Mouse (Mus musculus) B cell, adult 67 days (primary cell): Measurements from ENCODE around the gene Xpo4. TPM values are rescaled to one million over a fixed set of nuclear protein-coding genes. Genes with fewer than 3 reads are reported as not detected.

Experiments used
- total RNA-seq, 2 experiments: library from RNA; stranded (reverse); gene quantifications; 4 replicates each; pipeline ENCODE4 v1.2.4; 2023

Gene Xpo4
- total RNA-seq = 10 to 100 TPM; 33.3 to 39.6 TPM

GRCm38 (mm10) chr14:57664822-57665627, at the start of gene Xpo4:
Gene Xpo4 (minus strand): TSS chr14:57665430.

GRCm38 (mm10) chr14:57571155-57572133, 93.8 kb downstream of the Xpo4 start, which contains the start of gene Eef1akmt1:
Gene Eef1akmt1 (minus strand): TSS chr14:57571612.

Other genes starting within 250 kb of the Xpo4 start
- gene Ift88, start 241.4 kb downstream of the Xpo4 start, total RNA-seq = 10 to 100 TPM in 1 of 2 experiments, 1 to 10 TPM in 1; 7.2 to 10.7 TPM
- gene Il17d, start 140.7 kb downstream of the Xpo4 start, total RNA-seq = not detected
- gene Eef1akmt1, start 93.8 kb downstream of the Xpo4 start, total RNA-seq = 10 to 100 TPM; 10.3 to 12.1 TPM
- gene Gm49361, start 80.7 kb upstream of the Xpo4 start, total RNA-seq = 1 to 10 TPM in 1 of 2 experiments, not detected in 1; 1.1 TPM
- 10 to 100 TPM; 81.4 to 83.5 TPM for gene Lats2, start 93.0 kb upstream of the Xpo4 start, total RNA-seq
- 100 to 1,000 TPM in 1 of 2 experiments, 10 to 100 TPM in 1; 86.8 to 106 TPM for gene Sap18, start 132.8 kb upstream of the Xpo4 start, total RNA-seq
- under 1 TPM; 0.71 to 0.84 TPM for gene Ska3, start 160.8 kb upstream of the Xpo4 start, total RNA-seq
- 10 to 100 TPM; 43.5 to 53.5 TPM for gene Mrpl57, start 160.8 kb upstream of the Xpo4 start, total RNA-seq
- 10 to 100 TPM; 59.1 to 68.6 TPM for gene Zdhhc20, start 224.8 kb upstream of the Xpo4 start, total RNA-seq